Mouse (Mus musculus): ENCODE data around the gene Slc7a14. TPM values are rescaled to one million over a fixed set of nuclear protein-coding genes. Genes with fewer than 3 reads are reported as not detected.

Gene Slc7a14
- polyA plus RNA-seq, 1 experiment from 2014 or later = 2.2 TPM

DNA sequence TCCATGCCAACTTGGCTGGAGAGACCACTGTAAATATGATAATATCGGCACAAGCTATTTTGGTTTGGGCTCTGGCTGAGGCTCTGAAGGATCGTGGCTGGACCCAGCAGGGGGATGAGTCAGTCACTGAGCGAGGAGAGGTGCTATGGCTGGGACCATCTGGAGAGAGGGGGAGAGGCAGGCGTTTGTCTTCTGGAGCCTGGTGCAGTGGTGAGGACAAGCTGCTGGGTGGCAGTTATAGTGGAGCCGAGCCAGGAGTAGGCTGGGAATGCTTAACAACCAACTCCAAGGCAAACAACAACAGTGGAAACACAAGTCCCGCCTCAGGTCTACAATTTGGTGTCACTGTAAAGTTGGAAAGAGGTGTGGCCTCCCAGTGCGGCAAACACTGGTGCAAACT lies 55.8 kb downstream of the Slc7a14 start:
- DNase-seq (ENCODE audit: low spot score) = no peak
- ATAC-seq = no peak
- H3K9me3 ChIP-seq (replicated peaks; ENCODE audit: control insufficient read depth, low read length) = no peaks in the 10 kb centered on the region
- H3K27me3 ChIP-seq (replicated peaks; ENCODE audit: control insufficient read depth, insufficient read depth, low read length) = no peaks in the 10 kb centered on the region
- H3K36me3 ChIP-seq (ENCODE audit: control insufficient read depth, insufficient read depth, low read length) = no peaks in the 10 kb centered on the region
- H3K9ac ChIP-seq (ENCODE audit: low read length) = no peak overlapping the region
- no peak overlapping the region for H3K4me3 ChIP-seq (ENCODE audit: low read depth, low read length)
- no peak overlapping the region for H3K4me2 ChIP-seq (ENCODE audit: low read length)
- 85% methylated on average over 7 of the region's 7 CpGs for WGBS
- H3K4me1 ChIP-seq (ENCODE audit: control insufficient read depth, insufficient read depth, low read length) = no peaks in the 10 kb centered on the region
- H3K27ac ChIP-seq (ENCODE audit: low read depth, low read length) = no peak overlapping the region

DNA sequence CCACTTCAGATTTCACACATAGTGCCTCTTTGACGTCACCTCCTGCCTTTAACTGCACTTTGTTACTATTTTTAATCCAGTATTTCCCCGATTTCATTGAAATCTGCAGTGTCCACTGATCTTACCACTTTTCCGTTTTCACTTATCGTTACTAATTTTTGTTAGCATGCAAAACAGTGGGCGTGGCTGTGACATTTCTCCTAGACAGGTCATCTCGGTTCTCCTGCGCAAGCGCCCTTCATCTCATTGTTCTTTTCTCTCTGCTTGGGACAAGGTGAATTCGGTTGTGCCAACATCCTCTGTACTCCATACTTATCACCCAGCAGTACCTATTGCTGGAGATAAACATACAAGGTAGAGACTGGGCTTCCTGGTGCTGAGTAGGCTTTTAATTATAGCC lies 56.3 kb downstream of the Slc7a14 start:
- Histone ChIP-seq H3K9ac (ENCODE audit: low read length) (no peak overlapping the region), H3K27me3 (replicated peaks; ENCODE audit: control insufficient read depth, insufficient read depth, low read length) (no peaks in the 10 kb centered on the region), H3K27ac (ENCODE audit: low read depth, low read length) (no peak overlapping the region), H3K9me3 (replicated peaks; ENCODE audit: control insufficient read depth, low read length) (no peaks in the 10 kb centered on the region), H3K4me2 (ENCODE audit: low read length) (no peak overlapping the region), H3K36me3 (ENCODE audit: control insufficient read depth, insufficient read depth, low read length) (no peaks in the 10 kb centered on the region), H3K4me3 (ENCODE audit: low read depth, low read length) (no peak overlapping the region), H3K4me1 (ENCODE audit: control insufficient read depth, insufficient read depth, low read length) (no peaks in the 10 kb centered on the region)
- 91% methylated on average over 9 of the region's 9 CpGs for WGBS
- no peak for ATAC-seq
- no peak for DNase-seq (ENCODE audit: low spot score)

DNA sequence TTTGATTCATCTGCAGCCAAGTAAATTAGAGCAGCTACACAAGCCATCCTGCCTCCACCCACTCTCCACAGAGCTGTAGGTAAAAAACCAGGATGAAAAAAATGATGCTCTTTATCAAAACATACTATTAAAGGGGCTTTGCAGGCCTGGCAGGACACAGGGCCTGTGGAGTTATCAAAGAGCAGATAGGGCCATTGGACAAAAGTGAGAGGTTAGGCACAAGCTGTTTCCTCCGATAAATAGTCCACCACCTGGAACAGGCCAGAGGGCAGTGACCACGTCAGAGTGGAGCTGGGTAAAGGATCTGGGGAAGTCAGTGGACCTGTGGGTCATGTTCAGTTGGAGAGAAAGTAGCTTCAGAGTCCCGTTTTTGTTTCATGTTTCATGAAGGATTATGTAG lies 57.6 kb downstream of the Slc7a14 start:
- WGBS = 85% methylated on average over 3 of the region's 3 CpGs
- DNase-seq (ENCODE audit: low spot score) (no peak), ATAC-seq (no peak)
- Histone ChIP-seq H3K9me3 (replicated peaks; ENCODE audit: control insufficient read depth, low read length) (no peaks in the 10 kb centered on the region), H3K27me3 (replicated peaks; ENCODE audit: control insufficient read depth, insufficient read depth, low read length) (no peaks in the 10 kb centered on the region), H3K4me1 (ENCODE audit: control insufficient read depth, insufficient read depth, low read length) (no peaks in the 10 kb centered on the region), H3K27ac (ENCODE audit: low read depth, low read length) (no peak overlapping the region), H3K9ac (ENCODE audit: low read length) (no peak overlapping the region), H3K36me3 (ENCODE audit: control insufficient read depth, insufficient read depth, low read length) (no peaks in the 10 kb centered on the region), H3K4me3 (ENCODE audit: low read depth, low read length) (no peak overlapping the region), H3K4me2 (ENCODE audit: low read length) (no peak overlapping the region)

DNA sequence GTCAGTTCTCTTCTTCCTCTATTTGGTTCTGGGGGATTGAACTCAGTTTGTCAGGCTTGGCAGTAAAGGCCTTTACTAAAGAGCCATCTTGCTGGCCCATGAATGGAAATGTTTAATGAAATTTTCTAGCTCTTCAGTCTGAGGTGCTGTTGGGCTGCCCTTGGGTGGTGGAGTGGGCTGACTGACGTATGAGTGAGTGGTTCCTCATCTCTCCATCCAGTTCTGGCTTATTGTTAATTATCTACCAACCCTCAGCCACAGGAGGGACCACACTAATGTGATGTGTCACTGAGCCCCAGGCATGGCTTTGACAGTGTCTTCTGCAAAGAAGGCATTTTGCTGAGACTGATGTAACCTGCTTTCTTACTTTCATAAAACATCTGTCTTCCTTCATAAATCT lies 66.7 kb downstream of the Slc7a14 start:
- no peak overlapping the region for H3K27ac ChIP-seq (ENCODE audit: low read depth, low read length)
- no peak overlapping the region for H3K4me2 ChIP-seq (ENCODE audit: low read length)
- no peak overlapping the region for H3K4me3 ChIP-seq (ENCODE audit: low read depth, low read length)
- H3K36me3 ChIP-seq (ENCODE audit: control insufficient read depth, insufficient read depth, low read length) = no peaks in the 10 kb centered on the region
- no peaks in the 10 kb centered on the region for H3K9me3 ChIP-seq (replicated peaks; ENCODE audit: control insufficient read depth, low read length)
- ATAC-seq (no peak), DNase-seq (ENCODE audit: low spot score) (no peak)
- no peaks in the 10 kb centered on the region for H3K4me1 ChIP-seq (ENCODE audit: control insufficient read depth, insufficient read depth, low read length)
- WGBS = 78% methylated on average over 1 of the region's 1 CpGs
- no peaks in the 10 kb centered on the region for H3K27me3 ChIP-seq (replicated peaks; ENCODE audit: control insufficient read depth, insufficient read depth, low read length)
- no peak overlapping the region for H3K9ac ChIP-seq (ENCODE audit: low read length)

DNA sequence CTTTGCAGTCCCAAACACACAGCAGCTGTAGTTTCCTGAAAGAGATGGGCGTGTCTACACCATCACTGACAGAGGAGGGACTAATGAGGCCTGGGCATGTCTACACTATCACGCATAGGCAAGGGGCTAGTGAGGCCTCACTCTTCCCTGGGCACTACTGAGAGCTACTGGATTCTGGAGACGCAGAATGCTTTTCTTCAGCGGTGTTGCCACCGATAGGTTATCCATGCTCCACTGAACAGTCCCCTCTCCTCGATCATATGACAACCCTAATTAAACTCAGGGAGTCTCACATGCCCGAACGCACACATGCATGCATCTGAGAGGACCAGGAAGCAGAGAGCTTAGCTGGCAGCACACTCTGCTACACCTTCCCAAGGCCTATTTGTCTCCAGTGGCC lies 69.3 kb downstream of the Slc7a14 start:
- H3K4me1 ChIP-seq (ENCODE audit: control insufficient read depth, insufficient read depth, low read length) = no peaks in the 10 kb centered on the region
- H3K9ac ChIP-seq (ENCODE audit: low read length) = no peak overlapping the region
- no peak overlapping the region for H3K4me2 ChIP-seq (ENCODE audit: low read length)
- no peak overlapping the region for H3K27ac ChIP-seq (ENCODE audit: low read depth, low read length)
- ATAC-seq (no peak), DNase-seq (ENCODE audit: low spot score) (no peak)
- no peaks in the 10 kb centered on the region for H3K27me3 ChIP-seq (replicated peaks; ENCODE audit: control insufficient read depth, insufficient read depth, low read length)
- no peak overlapping the region for H3K4me3 ChIP-seq (ENCODE audit: low read depth, low read length)
- no peaks in the 10 kb centered on the region for H3K9me3 ChIP-seq (replicated peaks; ENCODE audit: control insufficient read depth, low read length)
- H3K36me3 ChIP-seq (ENCODE audit: control insufficient read depth, insufficient read depth, low read length) = no peaks in the 10 kb centered on the region
- WGBS = 78% methylated on average over 8 of the region's 8 CpGs

DNA sequence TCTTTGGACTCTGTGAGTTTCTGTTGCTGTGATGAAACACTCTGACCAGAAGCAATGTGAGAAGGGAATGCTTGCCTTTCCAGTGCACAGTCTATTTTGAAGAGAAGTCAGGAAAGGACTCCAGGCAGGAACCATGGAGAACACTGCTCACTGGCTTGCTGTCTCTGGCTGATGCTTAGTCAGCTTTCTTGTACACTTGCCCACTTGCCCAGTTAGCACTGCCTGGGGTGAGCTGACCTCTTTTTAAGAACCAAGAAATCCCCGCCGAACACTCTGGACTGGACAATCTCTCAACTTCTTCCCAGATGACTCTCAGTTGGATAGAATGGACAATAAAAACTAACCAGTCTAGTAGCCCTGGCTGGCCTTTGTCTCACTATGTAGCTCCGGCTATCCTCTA lies 70.5 kb downstream of the Slc7a14 start:
- H3K27me3 ChIP-seq (replicated peaks; ENCODE audit: control insufficient read depth, insufficient read depth, low read length) = no peaks in the 10 kb centered on the region
- H3K9me3 ChIP-seq (replicated peaks; ENCODE audit: control insufficient read depth, low read length) = no peaks in the 10 kb centered on the region
- ATAC-seq (no peak), DNase-seq (ENCODE audit: low spot score) (no peak)
- no peak overlapping the region for H3K9ac ChIP-seq (ENCODE audit: low read length)
- H3K4me1 ChIP-seq (ENCODE audit: control insufficient read depth, insufficient read depth, low read length) = no peaks in the 10 kb centered on the region
- WGBS = 88% methylated on average over 3 of the region's 3 CpGs
- H3K36me3 ChIP-seq (ENCODE audit: control insufficient read depth, insufficient read depth, low read length) = no peaks in the 10 kb centered on the region
- no peak overlapping the region for H3K27ac ChIP-seq (ENCODE audit: low read depth, low read length)
- no peak overlapping the region for H3K4me2 ChIP-seq (ENCODE audit: low read length)
- no peak overlapping the region for H3K4me3 ChIP-seq (ENCODE audit: low read depth, low read length)

DNA sequence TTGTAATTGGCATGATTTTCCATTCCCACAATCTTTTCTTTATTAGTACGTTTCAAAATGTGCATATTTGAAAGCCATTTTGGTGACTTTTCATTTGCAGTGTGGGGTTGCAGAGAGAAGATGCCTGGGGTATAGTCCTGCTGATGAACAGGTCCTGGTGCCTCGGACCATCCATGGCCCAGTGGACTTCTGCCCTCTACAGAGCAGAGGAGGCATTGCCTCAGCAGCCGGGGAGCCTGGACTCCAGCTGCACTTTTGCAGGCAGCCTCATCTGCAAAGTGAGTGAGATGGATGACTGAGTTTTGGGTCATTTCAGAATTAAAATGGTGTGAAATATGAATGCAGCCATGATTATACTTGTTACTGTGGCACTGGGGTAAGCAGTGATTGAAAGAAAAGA lies 72.2 kb downstream of the Slc7a14 start:
- H3K27ac ChIP-seq (ENCODE audit: low read depth, low read length) = no peak overlapping the region
- no peak for DNase-seq (ENCODE audit: low spot score)
- H3K9me3 ChIP-seq (replicated peaks; ENCODE audit: control insufficient read depth, low read length) = no peaks in the 10 kb centered on the region
- H3K4me2 ChIP-seq (ENCODE audit: low read length) = no peak overlapping the region
- H3K9ac ChIP-seq (ENCODE audit: low read length) = no peak overlapping the region
- 32% methylated on average over 3 of the region's 3 CpGs for WGBS
- ATAC-seq = no peak
- no peaks in the 10 kb centered on the region for H3K4me1 ChIP-seq (ENCODE audit: control insufficient read depth, insufficient read depth, low read length)
- H3K36me3 ChIP-seq (ENCODE audit: control insufficient read depth, insufficient read depth, low read length) = no peaks in the 10 kb centered on the region
- no peaks in the 10 kb centered on the region for H3K27me3 ChIP-seq (replicated peaks; ENCODE audit: control insufficient read depth, insufficient read depth, low read length)
- H3K4me3 ChIP-seq (ENCODE audit: low read depth, low read length) = no peak overlapping the region

DNA sequence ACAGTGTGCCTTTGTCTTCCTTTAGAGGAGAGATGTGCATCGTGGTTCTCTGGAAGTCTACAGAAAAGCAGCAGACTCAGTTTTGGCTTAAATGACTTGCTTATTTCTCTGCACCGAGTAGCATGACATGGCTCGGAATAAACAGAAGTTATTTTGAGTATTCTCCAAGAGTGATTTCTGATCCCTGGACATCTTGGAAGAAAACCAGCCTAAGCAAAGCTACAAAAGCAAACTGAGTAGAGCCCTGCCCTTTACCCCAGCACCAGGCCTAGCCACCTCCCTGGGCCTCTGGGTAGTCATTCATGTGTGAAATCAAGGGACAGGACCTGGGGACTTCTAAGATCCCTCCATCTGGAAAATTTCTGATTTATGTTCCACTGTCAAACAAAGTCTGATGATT lies 74.0 kb downstream of the Slc7a14 start:
- Histone ChIP-seq H3K4me1 (ENCODE audit: control insufficient read depth, insufficient read depth, low read length) (no peaks in the 10 kb centered on the region), H3K27me3 (replicated peaks; ENCODE audit: control insufficient read depth, insufficient read depth, low read length) (no peaks in the 10 kb centered on the region), H3K27ac (ENCODE audit: low read depth, low read length) (no peak overlapping the region), H3K4me2 (ENCODE audit: low read length) (no peak overlapping the region), H3K9ac (ENCODE audit: low read length) (no peak overlapping the region), H3K4me3 (ENCODE audit: low read depth, low read length) (no peak overlapping the region), H3K9me3 (replicated peaks; ENCODE audit: control insufficient read depth, low read length) (no peaks in the 10 kb centered on the region), H3K36me3 (ENCODE audit: control insufficient read depth, insufficient read depth, low read length) (no peaks in the 10 kb centered on the region)
- 87% methylated on average over 3 of the region's 3 CpGs for WGBS
- ATAC-seq (no peak), DNase-seq (ENCODE audit: low spot score) (no peak)

DNA sequence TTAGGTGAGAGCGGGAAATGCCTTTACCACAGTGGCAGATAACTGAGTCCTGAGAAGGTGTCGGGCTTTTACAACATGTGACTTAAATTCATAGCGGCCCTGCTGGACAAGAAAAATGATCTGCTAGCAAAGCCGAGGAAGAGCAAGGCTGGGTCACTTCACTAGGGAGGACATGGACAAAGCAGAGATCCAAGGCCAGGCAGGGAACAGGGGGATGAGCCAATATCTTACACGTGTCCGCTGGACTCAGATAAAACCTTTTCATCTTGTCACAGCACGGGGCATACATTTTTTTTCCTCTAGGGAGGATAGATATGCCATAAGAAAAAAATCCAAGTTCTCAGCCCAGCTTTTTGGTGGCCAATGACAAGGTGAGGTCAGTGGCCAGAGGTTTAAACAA lies 75.8 kb downstream of the Slc7a14 start:
- Histone ChIP-seq H3K27me3 (replicated peaks; ENCODE audit: control insufficient read depth, insufficient read depth, low read length) (no peaks in the 10 kb centered on the region), H3K4me3 (ENCODE audit: low read depth, low read length) (no peak overlapping the region), H3K27ac (ENCODE audit: low read depth, low read length) (no peak overlapping the region), H3K9ac (ENCODE audit: low read length) (no peak overlapping the region), H3K36me3 (ENCODE audit: control insufficient read depth, insufficient read depth, low read length) (no peaks in the 10 kb centered on the region), H3K4me1 (ENCODE audit: control insufficient read depth, insufficient read depth, low read length) (no peaks in the 10 kb centered on the region), H3K9me3 (replicated peaks; ENCODE audit: control insufficient read depth, low read length) (no peaks in the 10 kb centered on the region), H3K4me2 (ENCODE audit: low read length) (no peak overlapping the region)
- no peak for DNase-seq (ENCODE audit: low spot score)
- WGBS = 91% methylated on average over 7 of the region's 7 CpGs
- no peak for ATAC-seq

All from forebrain, embryonic 14.5 days (tissue).